Mouse (Mus musculus) MEL-GATA-1-ER (cell line): ENCODE data around the gene Slc19a3.
A peak's percentile ranks its signal among the peaks of the same experiment; 100 is the strongest.
"Not testable (repeated sequence)": the region's sequence is repeated elsewhere in the genome, so short reads cannot be mapped to it uniquely, and the experiment has no call there.

Source experiments
- DNase-seq: peaks from one replicate; pipeline ENCODE4 v3.0.0-alpha.2; 2012; ENCODE audit warnings: low read depth; ENCODE audit errors: extremely low read depth

Slc19a3 gene

DNA sequence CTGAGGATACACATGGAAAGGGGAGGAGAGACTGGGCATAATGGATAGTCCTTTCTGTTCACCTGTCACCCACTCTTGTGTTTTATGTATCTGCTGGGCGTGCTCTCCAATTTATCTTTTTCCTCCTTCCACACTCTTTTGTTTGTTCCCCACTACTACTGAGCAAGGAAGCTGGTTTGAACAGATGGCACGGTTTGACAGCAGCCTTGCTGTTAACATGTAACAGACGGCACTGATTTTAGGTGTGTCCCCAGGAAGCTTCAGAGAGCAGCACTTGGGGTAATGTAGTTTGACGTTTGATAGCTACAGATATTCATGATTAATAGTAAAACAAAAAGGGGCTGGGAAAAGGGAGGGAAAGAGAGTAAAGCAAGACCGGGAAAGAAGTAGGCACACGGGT, 30.8 kb downstream of the Slc19a3 start:
- no peak for DNase-seq

DNA sequence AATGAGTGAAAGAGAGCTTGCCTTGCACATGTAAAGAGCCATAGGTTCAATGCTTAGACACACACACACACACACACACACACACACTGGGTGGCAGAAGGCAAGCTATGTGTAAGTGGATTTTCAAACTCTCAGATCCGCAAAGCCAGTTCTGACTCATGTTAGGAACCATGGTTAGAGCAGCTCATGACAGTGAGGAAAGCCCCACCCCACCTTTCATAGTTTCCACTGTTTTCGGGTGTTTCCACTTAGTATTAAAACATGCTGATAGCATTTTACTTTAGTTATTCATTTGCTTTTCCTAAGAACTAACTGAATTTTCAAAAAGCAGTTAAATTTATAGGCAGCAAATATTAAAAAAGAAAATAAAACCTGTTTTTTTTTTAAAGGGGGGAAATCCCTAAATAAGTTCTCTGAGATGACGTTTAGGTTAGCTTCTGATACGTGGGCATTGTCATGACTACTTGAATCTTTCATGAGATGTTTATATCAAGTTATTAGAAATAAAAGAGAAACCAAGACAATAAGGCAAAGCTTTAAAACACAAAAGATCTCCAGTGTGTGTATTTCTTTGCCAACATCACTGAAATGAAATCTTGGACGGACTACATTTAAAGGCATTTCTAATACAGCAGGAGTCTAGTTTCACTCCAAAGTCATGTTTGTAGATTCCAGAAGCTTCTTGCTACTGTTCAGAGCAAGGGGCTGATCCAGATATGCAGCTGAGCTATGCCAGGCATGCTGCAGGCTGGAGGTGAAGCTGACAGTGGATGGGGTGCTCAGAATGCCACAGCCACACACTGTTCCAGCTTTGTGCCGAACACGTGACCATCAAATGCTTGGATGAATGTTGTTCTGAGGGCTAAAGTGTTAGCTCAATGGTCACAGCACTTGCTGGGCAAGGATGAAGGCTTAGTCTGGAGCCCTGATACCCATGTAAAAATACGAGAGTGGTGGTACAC, 31.7 kb downstream of the Slc19a3 start:
- no peak for DNase-seq

- DNase-seq = not testable (repeated sequence)
These were observed 37.9 kb downstream of the Slc19a3 start, which contains the start of gene Gm47959 for GRCm38 (mm10) chr1:83000306-83000705. Gene Gm47959, plus strand, starts transcription at chr1:83000548.

GRCm38 (mm10) chr1:82993947-82994346, 44.3 kb downstream of the Slc19a3 start:
- no peak for DNase-seq

DNA sequence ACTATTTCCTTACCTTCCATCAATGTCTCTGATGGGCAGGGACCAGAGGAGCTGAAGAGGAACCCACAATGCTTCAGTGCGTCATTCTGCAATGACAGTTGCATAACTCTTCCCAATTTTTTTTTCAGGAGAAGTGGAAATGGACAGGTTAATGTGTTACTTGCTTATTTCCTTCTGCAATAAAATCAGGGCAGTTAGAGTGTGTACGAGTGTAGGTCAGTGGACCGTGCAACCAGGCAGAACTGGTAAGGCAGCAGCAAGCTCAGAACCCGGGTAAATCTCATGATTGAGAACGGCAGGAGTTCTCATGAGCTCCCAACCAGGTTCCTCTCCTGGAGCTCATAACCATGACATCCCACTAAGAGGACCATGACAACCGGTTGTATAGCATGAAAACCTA, 46.2 kb downstream of the Slc19a3 start:
- DNase-seq = no peak

GRCm38 (mm10) chr1:82991596-82991995, 46.7 kb downstream of the Slc19a3 start:
- DNase-seq = no peak

DNA sequence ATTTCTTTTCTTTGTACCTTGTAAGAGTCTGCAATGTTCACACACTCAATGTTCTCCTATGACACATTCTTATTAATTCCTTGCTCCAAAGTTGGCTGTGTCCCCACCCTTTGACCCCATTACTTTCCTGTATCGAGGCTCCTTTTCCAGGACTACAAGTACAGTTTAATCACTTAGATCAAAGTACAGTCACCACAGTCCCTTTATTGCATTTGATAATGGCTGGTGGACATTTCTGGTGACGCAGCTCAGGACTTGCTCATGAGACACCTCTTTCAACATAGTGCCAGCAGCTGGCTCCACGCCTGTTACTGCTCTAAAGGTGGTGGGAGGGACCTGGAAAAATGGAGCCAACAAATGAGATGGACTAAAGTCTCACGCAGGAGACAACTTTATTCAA, 47.2 kb downstream of the Slc19a3 start:
- no peak for DNase-seq

DNA sequence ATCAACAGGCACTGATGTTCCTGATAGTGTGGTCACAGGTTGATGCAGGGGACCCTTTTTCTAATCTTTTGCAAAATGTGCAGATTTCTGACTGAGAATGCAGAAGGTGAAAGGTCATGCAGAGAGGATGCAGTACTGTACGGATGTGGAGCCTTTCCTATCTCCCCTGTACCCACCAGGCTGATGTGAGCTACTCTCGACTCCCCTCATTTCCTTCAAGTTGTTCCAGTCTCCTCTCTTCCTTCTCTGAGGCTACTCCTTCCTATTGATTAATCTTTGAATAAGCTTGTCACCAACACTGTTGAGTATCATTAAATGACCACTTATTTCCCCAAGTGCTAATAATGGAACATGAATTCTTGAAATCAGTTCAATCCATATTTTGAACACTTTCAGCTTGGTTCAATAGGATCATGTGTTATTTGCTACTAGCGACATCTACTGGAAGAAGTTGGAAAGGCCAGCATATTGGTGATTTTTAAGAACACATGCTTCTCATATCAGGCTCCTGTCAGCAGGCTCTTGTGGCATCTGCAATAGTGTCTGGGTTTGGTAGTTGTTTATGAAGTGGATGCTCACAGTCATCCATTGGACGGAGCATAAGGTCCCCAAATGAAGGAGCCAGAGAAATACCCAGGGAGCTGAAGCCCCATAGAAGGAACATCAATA, 50.6 kb downstream of the Slc19a3 start:
- peak; percentile 34 for DNase-seq

- DNase-seq = no peak
These were observed 51.5 kb downstream of the Slc19a3 start for GRCm38 (mm10) chr1:82986738-82987137.

GRCm38 (mm10) chr1:82977840-82978239, 60.4 kb downstream of the Slc19a3 start:
- DNase-seq = no peak

- DNase-seq = no peak
These were observed 62.5 kb downstream of the Slc19a3 start for GRCm38 (mm10) chr1:82975750-82976149.

GRCm38 (mm10) chr1:82974342-82974741, 63.9 kb downstream of the Slc19a3 start:
- DNase-seq = no peak

GRCm38 (mm10) chr1:82973901-82974300, 64.3 kb downstream of the Slc19a3 start:
- no peak for DNase-seq

DNA sequence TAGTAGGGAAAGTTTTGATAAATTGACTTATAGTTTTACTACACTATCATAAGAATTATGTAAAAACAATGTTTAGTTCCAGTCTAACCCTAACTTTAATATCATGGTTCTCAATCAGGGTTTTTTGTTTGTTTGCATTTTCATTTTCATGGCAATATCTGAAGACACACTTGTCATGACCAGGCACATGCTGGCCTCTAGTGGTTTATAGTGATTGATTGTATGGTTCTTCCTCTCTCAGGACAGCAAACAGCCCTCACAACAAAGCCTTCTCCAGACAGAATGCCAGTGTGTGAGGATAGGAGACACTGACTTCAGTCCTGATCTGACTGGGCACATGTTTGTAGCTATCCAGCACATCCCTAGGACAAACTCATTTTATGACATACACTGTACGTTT, 65.0 kb downstream of the Slc19a3 start:
- no peak for DNase-seq

- no peak for DNase-seq
These were observed 66.2 kb downstream of the Slc19a3 start for GRCm38 (mm10) chr1:82972046-82972445.

DNA sequence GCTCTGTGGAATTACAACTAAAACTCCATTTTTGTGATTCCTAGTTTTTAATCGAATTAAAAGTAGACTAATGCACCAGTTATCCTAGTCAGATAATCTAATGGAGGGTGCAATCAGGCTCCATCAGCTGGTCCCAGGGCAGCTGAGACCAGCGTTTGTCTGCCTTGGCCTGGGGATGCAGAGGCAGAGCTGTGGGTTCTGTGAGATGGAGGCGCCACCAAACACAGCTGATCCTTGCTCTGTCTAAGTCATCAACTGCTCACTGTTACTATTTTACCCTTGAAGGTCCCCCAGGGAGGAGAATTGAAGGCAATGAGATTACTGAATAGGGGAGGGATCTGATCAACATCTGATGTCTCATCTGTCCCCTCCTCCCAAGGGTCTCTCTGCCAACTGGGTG, 71.8 kb downstream of the Slc19a3 start:
- no peak for DNase-seq
